Mouse (Mus musculus): ENCODE measurements around the gene 4921517D22Rik. TPM values are rescaled to one million over a fixed set of nuclear protein-coding genes. Genes with fewer than 3 reads are reported as not detected.
A peak's percentile ranks its signal among the peaks of the same experiment; 100 is the strongest.

The 4921517D22Rik gene
- polyA plus RNA-seq, 1 experiment from 2014 or later: not detected

DNA sequence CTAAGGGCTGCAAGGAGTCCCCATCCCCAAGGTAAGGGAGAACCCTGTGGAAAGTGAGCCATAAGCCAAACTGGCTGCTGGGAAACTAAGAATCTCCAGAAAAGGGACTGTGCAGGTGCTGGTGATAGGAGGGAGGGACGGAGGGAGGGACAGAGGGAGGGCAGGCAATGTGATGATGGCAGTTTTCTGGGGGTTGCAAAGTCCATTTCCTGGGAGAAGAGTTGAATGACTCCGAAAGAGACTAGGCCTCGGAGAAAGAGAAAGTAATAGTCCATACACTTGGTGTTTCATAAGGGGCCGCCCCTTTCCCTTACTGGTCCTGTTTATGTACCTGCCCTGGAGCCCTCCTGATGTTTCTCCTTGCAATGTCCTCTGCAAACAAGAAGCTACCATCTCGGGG lies 39.4 kb downstream of the 4921517D22Rik start:
- no peak overlapping the region for H3K27ac ChIP-seq
- H3K36me3 ChIP-seq: peaks cover 29% of the 10 kb centered on the region
- no peaks in the 10 kb centered on the region for H3K27me3 ChIP-seq
- no peak overlapping the region for H3K9ac ChIP-seq
- H3K4me2 ChIP-seq: no peak overlapping the region
- ATAC-seq (ENCODE audit: low FRiP score): no peak
- no peak overlapping the region for H3K4me3 ChIP-seq
- peaks cover 41% of the 10 kb centered on the region for H3K4me1 ChIP-seq (replicated peaks)
- 95% methylated on average over 5 of the region's 5 CpGs for WGBS
- no peaks in the 10 kb centered on the region for H3K9me3 ChIP-seq

DNA sequence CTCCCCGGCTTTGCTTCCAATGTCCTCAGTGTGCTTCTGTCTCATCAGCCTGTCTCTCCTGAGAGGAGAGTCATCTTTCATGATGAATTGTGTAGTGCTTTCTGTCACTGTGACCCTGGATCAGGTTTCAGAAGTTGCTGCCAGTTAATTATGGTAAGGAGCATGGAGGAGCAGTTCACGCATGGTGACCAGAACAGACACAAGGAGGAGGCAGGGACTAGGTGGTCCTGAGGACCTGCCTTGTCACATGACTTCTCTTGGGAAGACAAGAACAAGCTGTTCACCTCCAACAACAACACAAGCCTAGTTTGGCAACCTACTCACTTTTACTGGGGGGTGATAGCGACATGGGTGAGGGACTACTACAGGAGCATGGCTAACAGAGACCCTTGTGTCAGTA lies 40.8 kb downstream of the 4921517D22Rik start:
- Histone ChIP-seq H3K4me1 (replicated peaks) (peaks cover 41% of the 10 kb centered on the region), H3K36me3 (peaks cover 33% of the 10 kb centered on the region)

DNA sequence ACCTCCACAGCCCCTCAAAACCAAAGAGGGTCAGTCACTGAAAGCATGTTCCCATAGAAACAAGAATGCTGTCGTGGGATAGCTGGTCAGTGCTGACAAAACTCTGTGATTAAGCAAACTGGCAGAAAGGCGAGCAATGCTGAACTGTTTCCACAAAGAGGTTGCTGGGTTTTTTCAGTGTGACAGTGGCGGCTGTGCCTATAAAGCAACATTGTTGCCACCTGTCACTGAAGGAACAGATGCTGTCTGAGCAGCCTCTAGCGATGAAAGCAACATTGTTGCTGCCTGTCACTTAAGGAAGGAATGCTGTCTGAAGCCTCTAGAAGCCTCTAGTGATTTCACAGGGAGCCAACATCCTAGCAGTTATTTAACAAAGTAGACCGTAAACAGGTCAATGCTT lies 41.3 kb downstream of the 4921517D22Rik start:
- Histone ChIP-seq H3K27ac (peak overlapping the region; percentile 60), H3K9ac (0 out of 2 replicates have a peak overlapping the region, but pooled peaks have one; percentile 19), H3K27me3 (no peaks in the 10 kb centered on the region), H3K9me3 (no peaks in the 10 kb centered on the region), H3K4me3 (no peak overlapping the region), H3K36me3 (peaks cover 34% of the 10 kb centered on the region), H3K4me1 (replicated peaks) (peaks cover 41% of the 10 kb centered on the region), H3K4me2 (no peak overlapping the region)
- peak; percentile 19; the same call in 1 of the 2 replicates for ATAC-seq (ENCODE audit: low FRiP score)
- 23% methylated on average over 5 of the region's 5 CpGs for WGBS

More for the DNA sequence above, 40.8 kb downstream of the 4921517D22Rik start:
- Histone ChIP-seq H3K9me3 (no peaks in the 10 kb centered on the region), H3K9ac (0 out of 2 replicates have a peak overlapping the region, but pooled peaks have one; percentile 13), H3K4me2 (no peak overlapping the region), H3K27me3 (no peaks in the 10 kb centered on the region), H3K27ac (peak overlapping the region; percentile 60), H3K4me3 (no peak overlapping the region)
- WGBS: 51% methylated on average over 3 of the region's 3 CpGs
- no peak for ATAC-seq (ENCODE audit: low FRiP score)

DNA sequence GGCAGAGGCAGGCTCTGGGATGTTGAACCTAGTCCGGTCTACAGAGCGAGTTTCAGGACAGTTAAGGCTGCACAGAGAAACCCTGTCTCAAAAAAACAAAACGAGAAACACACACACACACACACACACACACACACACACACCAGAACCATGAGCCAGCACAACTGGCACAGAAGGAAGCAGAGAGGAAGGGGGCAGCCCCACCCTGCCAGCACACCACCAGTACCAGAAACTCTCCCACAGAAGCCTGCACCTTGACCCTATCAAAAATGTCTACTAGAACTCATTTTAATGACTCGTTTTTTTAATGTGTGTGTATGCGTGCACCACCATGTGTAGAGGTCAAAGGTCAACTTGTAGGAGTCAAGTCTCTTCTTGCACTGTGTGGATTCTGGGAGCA lies 44.1 kb downstream of the 4921517D22Rik start:
- ATAC-seq (ENCODE audit: low FRiP score): no peak
- Histone ChIP-seq H3K27me3 (no peaks in the 10 kb centered on the region), H3K9ac (no peak overlapping the region), H3K9me3 (no peaks in the 10 kb centered on the region), H3K36me3 (peaks cover 60% of the 10 kb centered on the region), H3K27ac (no peak overlapping the region), H3K4me2 (no peak overlapping the region), H3K4me1 (replicated peaks) (peaks cover 29% of the 10 kb centered on the region), H3K4me3 (no peak overlapping the region)
- WGBS: 79% methylated on average over 5 of the region's 5 CpGs

DNA sequence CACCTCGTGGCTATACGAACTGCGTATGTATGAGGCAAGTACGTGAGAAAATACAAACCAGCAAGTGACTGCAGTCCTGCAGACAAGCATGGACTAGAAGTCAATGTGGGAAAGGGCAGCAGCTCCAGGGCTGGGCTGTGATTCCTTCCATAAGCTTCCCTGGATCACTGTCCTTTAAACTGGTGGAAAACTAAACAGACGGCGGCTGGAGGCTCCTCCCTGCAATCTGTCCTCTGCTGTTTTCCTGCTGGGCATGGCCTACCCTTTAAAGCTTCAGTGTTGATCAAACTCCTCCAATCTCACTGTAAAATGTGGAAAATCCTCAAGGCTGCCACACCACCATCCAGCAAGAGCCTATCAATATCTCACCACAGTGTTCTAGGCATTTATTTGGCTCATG lies 45.3 kb downstream of the 4921517D22Rik start:
- H3K4me1 ChIP-seq (replicated peaks): peaks cover 23% of the 10 kb centered on the region
- no peak overlapping the region for H3K4me2 ChIP-seq
- no peak overlapping the region for H3K27ac ChIP-seq
- H3K36me3 ChIP-seq: peaks cover 57% of the 10 kb centered on the region
- no peak for ATAC-seq (ENCODE audit: low FRiP score)
- no peaks in the 10 kb centered on the region for H3K9me3 ChIP-seq
- H3K9ac ChIP-seq: no peak overlapping the region
- WGBS: 92% methylated on average over 6 of the region's 6 CpGs
- no peak overlapping the region for H3K4me3 ChIP-seq
- no peaks in the 10 kb centered on the region for H3K27me3 ChIP-seq

DNA sequence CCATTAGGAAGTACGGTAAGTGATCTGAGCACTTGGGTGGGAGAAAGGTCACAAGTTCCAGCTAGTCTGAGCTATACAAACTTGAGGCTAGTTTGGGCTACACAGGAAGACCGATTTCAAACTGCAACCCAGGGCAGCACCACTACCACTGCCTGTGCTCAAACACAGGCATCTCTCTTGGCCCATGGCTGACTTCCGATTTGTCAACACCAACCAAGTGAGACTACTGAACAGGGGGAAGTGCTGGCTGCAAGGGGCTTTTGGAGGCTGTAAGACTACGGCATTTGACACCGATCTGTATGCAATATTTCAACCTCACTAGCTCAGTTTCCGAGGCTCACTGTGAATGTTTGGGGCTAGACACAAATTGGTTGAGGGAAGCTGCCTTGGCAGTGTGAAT lies 46.4 kb downstream of the 4921517D22Rik start:
- Histone ChIP-seq H3K9ac (no peak overlapping the region), H3K36me3 (peaks cover 60% of the 10 kb centered on the region), H3K4me2 (no peak overlapping the region), H3K27me3 (no peaks in the 10 kb centered on the region), H3K27ac (no peak overlapping the region), H3K4me1 (replicated peaks) (peaks cover 12% of the 10 kb centered on the region), H3K9me3 (no peaks in the 10 kb centered on the region), H3K4me3 (no peak overlapping the region)
- no peak for ATAC-seq (ENCODE audit: low FRiP score)
- WGBS: 91% methylated on average over 6 of the region's 6 CpGs

DNA sequence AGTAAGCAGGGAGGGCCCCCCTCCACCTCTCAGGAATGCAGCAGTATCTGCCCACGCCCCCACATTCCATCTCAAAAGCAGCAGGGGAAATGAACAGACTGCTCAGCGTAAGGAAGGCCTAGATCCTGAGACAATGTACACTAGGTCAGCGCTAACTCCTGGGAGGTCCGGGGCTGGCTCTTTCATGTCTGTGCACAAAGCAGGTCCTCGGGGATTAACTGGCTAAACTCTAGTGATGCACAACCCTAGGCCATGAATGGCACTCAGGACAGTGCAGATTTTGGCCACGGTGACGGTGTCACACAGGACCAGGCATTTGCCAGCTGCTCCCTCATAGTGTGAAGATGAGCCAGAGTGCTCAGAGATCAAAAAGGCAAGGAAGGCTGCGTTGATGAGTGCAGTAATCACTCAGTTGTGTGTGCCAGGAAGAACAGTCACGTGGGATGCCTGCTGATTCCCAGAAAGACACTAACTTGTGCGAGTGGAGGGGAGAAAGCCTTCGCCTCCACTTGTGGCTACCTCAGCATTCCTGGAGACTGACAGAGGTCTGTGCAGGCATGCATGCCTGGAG lies 47.1 kb downstream of the 4921517D22Rik start:
- H3K9me3 ChIP-seq: no peaks in the 10 kb centered on the region
- no peaks in the 10 kb centered on the region for H3K27me3 ChIP-seq
- no peak overlapping the region for H3K27ac ChIP-seq
- ATAC-seq (ENCODE audit: low FRiP score): no peak
- peaks cover 66% of the 10 kb centered on the region for H3K36me3 ChIP-seq
- no peak overlapping the region for H3K4me2 ChIP-seq
- 58% methylated on average over 11 of the region's 11 CpGs for WGBS
- no peak overlapping the region for H3K4me3 ChIP-seq
- peaks cover 6% of the 10 kb centered on the region for H3K4me1 ChIP-seq (replicated peaks)
- H3K9ac ChIP-seq: no peak overlapping the region; the same call in 1 of the 2 replicates

DNA sequence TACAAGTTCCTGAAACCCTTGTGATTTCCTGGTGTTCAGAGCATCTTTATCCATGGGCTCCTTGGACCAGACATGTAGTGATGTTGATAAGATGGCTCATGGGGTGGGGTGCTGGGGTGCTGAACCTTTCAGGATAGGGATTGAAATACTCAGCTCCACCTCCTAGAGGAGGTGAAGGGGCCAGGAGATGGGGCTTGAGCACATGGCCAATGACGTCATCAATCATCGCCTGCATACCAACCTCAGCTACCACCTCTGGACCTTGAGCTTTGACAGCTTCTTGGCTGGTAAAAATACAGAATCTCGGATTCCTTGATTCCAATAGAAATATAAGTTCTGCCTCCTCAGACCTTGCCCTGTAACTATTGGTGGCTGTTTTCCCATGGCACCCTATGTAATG lies 48.4 kb downstream of the 4921517D22Rik start:
- Histone ChIP-seq H3K27ac (no peak overlapping the region), H3K4me1 (replicated peaks) (peaks cover under 1% of the 10 kb centered on the region), H3K4me3 (no peak overlapping the region), H3K27me3 (no peaks in the 10 kb centered on the region), H3K36me3 (peaks cover 69% of the 10 kb centered on the region), H3K4me2 (no peak overlapping the region), H3K9me3 (no peaks in the 10 kb centered on the region), H3K9ac (no peak overlapping the region)
- 94% methylated on average over 3 of the region's 3 CpGs for WGBS
- ATAC-seq (ENCODE audit: low FRiP score): no peak

DNA sequence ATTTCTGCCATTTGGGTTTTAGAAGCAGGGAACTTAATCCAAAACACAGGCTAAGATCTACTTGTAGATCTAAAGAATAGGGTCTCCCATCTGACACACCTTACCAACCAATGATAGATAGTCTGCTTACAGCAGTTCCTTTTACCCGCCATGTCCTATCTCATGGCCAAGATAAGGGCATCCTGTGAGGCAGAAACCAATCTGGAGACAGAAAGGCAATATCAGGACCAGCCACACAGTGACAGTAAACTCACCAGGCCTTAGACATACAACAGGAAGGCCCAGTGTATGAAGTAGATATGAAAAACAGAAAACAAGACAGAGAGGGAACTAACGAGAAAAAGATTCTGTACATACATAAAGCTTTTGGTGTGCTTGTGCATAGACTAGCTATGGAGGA lies 51.1 kb downstream of the 4921517D22Rik start:
- WGBS: 94% methylated on average over 2 of the region's 2 CpGs
- H3K9ac ChIP-seq: no peak overlapping the region
- H3K4me1 ChIP-seq (replicated peaks): no peaks in the 10 kb centered on the region; the same call in none of the 2 replicates
- H3K4me2 ChIP-seq: no peak overlapping the region
- H3K4me3 ChIP-seq: no peak overlapping the region
- ATAC-seq (ENCODE audit: low FRiP score): no peak
- no peak overlapping the region for H3K27ac ChIP-seq
- no peaks in the 10 kb centered on the region for H3K9me3 ChIP-seq
- H3K27me3 ChIP-seq: no peaks in the 10 kb centered on the region
- H3K36me3 ChIP-seq: peaks cover 68% of the 10 kb centered on the region

DNA sequence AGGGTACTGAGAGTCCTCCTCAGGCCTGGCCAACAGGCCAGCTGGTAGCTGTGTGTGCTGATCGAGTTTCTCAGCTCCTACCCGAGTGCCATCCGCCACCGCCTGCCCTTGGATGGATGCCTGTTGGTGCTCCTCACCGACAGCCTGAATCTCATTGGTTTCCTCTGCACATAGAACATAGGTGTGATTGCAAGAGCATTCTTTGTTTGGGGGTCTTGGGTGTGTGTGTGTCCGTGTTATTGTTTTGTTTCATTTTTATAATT lies 53.8 kb downstream of the 4921517D22Rik start:
- no peaks in the 10 kb centered on the region for H3K27me3 ChIP-seq
- ATAC-seq (ENCODE audit: low FRiP score): no peak
- H3K4me2 ChIP-seq: no peak overlapping the region
- H3K4me1 ChIP-seq (replicated peaks): no peaks in the 10 kb centered on the region
- WGBS: 95% methylated on average over 6 of the region's 6 CpGs
- H3K9ac ChIP-seq: no peak overlapping the region
- no peak overlapping the region for H3K4me3 ChIP-seq
- H3K27ac ChIP-seq: no peak overlapping the region
- no peaks in the 10 kb centered on the region for H3K9me3 ChIP-seq
- peaks cover 70% of the 10 kb centered on the region for H3K36me3 ChIP-seq

DNA sequence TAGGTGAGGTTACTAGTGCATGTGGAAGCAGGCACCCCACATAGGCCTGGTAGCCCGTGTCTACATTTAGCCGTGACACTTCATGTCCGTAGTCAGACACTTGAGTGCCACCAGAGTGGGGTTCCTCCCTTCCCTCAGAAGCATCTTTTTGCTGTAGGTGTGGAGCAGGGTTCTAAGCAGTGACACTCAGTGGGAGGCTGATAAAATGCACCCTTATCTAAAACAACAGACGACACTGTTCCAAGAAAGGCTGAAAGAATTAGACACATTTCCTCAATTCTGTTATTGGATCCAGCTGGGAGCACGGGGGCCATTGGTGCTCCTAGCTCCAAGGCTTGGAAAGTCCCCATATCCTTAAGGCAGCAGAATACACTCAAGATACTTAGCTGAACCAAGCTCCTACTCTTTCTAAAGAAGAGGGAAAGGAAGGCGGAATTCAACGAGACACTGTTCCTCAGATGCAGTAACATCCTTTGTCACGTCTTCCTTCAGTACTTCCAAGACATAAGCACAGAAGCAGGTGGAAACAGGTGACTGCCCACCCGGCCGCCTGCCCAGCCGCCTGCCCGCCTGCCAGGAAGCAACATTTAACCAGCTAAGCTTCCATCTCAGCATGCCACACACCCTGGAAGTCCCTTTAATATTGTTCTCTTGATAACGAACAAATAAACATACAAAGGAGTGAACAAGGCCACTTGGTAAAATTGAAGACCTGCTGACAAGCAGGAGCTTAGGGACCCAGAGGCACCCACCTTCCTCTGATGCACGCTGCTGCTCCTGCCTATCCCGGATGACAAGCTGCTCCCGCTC lies 54.3 kb downstream of the 4921517D22Rik start:
- H3K9me3 ChIP-seq: no peaks in the 10 kb centered on the region
- H3K4me2 ChIP-seq: no peak overlapping the region
- no peak overlapping the region for H3K27ac ChIP-seq
- WGBS: 94% methylated on average over 16 of the region's 16 CpGs
- H3K4me1 ChIP-seq (replicated peaks): no peaks in the 10 kb centered on the region
- no peak overlapping the region for H3K4me3 ChIP-seq
- ATAC-seq (ENCODE audit: low FRiP score): no peak
- peaks cover 70% of the 10 kb centered on the region for H3K36me3 ChIP-seq
- H3K27me3 ChIP-seq: no peaks in the 10 kb centered on the region
- H3K9ac ChIP-seq: no peak overlapping the region

DNA sequence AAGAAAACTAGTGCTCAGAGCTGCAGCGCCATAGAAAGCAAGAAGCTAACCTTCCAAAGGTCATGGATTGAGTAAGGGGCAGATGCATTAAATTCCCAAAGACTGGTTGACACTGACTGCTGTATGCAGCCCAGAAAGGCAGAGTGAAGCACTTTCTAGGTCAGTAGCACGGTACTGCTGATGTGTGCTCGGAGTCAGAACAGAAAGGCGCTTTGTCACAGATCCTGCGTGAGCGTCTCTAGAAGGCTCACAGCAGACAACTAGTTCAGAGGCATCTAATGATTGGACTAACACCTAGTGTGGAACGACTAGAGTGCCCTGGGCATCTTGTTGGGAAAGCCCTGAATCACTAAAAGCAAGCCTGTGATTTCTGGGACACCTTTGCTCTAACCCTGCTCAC lies 56.1 kb downstream of the 4921517D22Rik start:
- Histone ChIP-seq H3K9me3 (no peaks in the 10 kb centered on the region), H3K4me3 (no peak overlapping the region), H3K9ac (no peak overlapping the region), H3K36me3 (peaks cover 87% of the 10 kb centered on the region), H3K4me2 (no peak overlapping the region), H3K27ac (no peak overlapping the region), H3K27me3 (no peaks in the 10 kb centered on the region), H3K4me1 (replicated peaks) (no peaks in the 10 kb centered on the region)
- no peak for ATAC-seq (ENCODE audit: low FRiP score)
- 93% methylated on average over 7 of the region's 7 CpGs for WGBS
